Mouse (Mus musculus): ENCODE results near the gene Tfam. TPM values are rescaled to one million over a fixed set of nuclear protein-coding genes. Genes with fewer than 3 reads are reported as not detected.

Gene Tfam
- total and polyA plus RNA-seq, 3 experiments, result 8.6 to 67.5 (median 61.0) TPM

- Histone ChIP-seq H3K4me3 (no peak overlapping the region), H3K79me2 (replicated peaks; ENCODE audit: control insufficient read depth, insufficient read depth, low read length) (no peaks in the 10 kb centered on the region), H3K27me3 (ENCODE audit: control insufficient read depth, insufficient read depth, low read length) (no peaks in the 10 kb centered on the region), H3K4me1 (ENCODE audit: control insufficient read depth, insufficient read depth, low read length) (no peaks in the 10 kb centered on the region; the same call in 1 of the 2 replicates), H3K27ac (no peak overlapping the region), H3K36me3 (ENCODE audit: control insufficient read depth, insufficient read depth, low read length) (no peaks in the 10 kb centered on the region; the same call in 1 of the 2 replicates), H3K9ac (ENCODE audit: low read depth, low read length) (no peak overlapping the region)
- intact Hi-C loops (cut with DNase I), result no loop called here
- TF ChIP-seq EP300 (IDR thresholded peaks at IDR 0.05; ENCODE audit: insufficient read depth, low read depth, low read length), result no peak
- no peak for TF ChIP-seq CTCF (IDR thresholded peaks at IDR 0.05)
- no peak for TF ChIP-seq POLR2A (IDR thresholded peaks at IDR 0.05; ENCODE audit: insufficient read depth, low read depth, low read length)
- WGBS, result 79% methylated on average over 4 of the region's 4 CpGs
- DNase-seq, result no peak
Measured at GRCm38 (mm10) chr10:71253147-71253546, 15.1 kb upstream of the Tfam start.

DNA sequence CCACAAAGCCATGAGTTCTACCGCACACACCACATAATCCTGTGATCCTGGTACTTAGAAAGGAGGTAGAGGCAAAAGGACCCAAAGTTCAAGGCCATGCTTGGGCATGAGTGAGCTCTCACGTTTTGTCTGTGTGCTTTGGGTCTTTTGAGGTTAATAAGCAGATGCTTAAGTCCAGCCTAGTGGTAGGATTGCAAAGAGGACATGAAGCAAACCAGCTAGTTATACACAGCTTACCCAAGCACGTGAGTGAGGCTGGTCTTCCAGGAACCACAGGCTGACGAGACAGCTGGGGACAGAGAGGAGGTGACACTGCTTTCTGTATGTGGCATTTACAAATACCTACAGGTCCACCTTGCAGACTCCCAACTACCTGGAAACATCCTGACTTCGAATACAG is 14.3 kb upstream of the Tfam start:
- intact Hi-C loops (cut with DNase I), result no loop called here
- no peaks in the 10 kb centered on the region for H3K79me2 ChIP-seq (replicated peaks; ENCODE audit: control insufficient read depth, insufficient read depth, low read length)
- H3K36me3 ChIP-seq (ENCODE audit: control insufficient read depth, insufficient read depth, low read length), result no peaks in the 10 kb centered on the region; the same call in 1 of the 2 replicates
- H3K27ac ChIP-seq, result no peak overlapping the region
- TF ChIP-seq POLR2A (IDR thresholded peaks at IDR 0.05; ENCODE audit: insufficient read depth, low read depth, low read length) (no peak), CTCF (IDR thresholded peaks at IDR 0.05) (no peak), EP300 (IDR thresholded peaks at IDR 0.05; ENCODE audit: insufficient read depth, low read depth, low read length) (no peak)
- H3K4me1 ChIP-seq (ENCODE audit: control insufficient read depth, insufficient read depth, low read length), result no peaks in the 10 kb centered on the region; the same call in 1 of the 2 replicates
- H3K4me3 ChIP-seq, result no peak overlapping the region
- H3K9ac ChIP-seq (ENCODE audit: low read depth, low read length), result no peak overlapping the region
- no peak for DNase-seq
- H3K27me3 ChIP-seq (ENCODE audit: control insufficient read depth, insufficient read depth, low read length), result no peaks in the 10 kb centered on the region
- 82% methylated on average over 5 of the region's 5 CpGs for WGBS

- Histone ChIP-seq H3K9ac (ENCODE audit: low read depth, low read length) (no peak overlapping the region), H3K4me3 (no peak overlapping the region), H3K27me3 (ENCODE audit: control insufficient read depth, insufficient read depth, low read length) (no peaks in the 10 kb centered on the region), H3K36me3 (ENCODE audit: control insufficient read depth, insufficient read depth, low read length) (no peaks in the 10 kb centered on the region; the same call in 1 of the 2 replicates), H3K27ac (peak overlapping the region; percentile 79), H3K79me2 (replicated peaks; ENCODE audit: control insufficient read depth, insufficient read depth, low read length) (no peaks in the 10 kb centered on the region), H3K4me1 (ENCODE audit: control insufficient read depth, insufficient read depth, low read length) (no peaks in the 10 kb centered on the region; the same call in 1 of the 2 replicates)
- TF ChIP-seq POLR2A (IDR thresholded peaks at IDR 0.05; ENCODE audit: insufficient read depth, low read depth, low read length), result no peak
- TF ChIP-seq EP300 (IDR thresholded peaks at IDR 0.05; ENCODE audit: insufficient read depth, low read depth, low read length), result no peak
- TF ChIP-seq CTCF (IDR thresholded peaks at IDR 0.05), result no peak
- intact Hi-C loops (cut with DNase I), result no loop called here
- peak in 1 of 2 experiments; percentile 36 for DNase-seq
- 56% methylated on average over 5 of the region's 5 CpGs for WGBS
Measured at GRCm38 (mm10) chr10:71251846-71252245, 13.8 kb upstream of the Tfam start.

GRCm38 (mm10) chr10:71251256-71251655 is 13.2 kb upstream of the Tfam start:
- Histone ChIP-seq H3K4me1 (ENCODE audit: control insufficient read depth, insufficient read depth, low read length) (no peaks in the 10 kb centered on the region; the same call in 1 of the 2 replicates), H3K27me3 (ENCODE audit: control insufficient read depth, insufficient read depth, low read length) (no peaks in the 10 kb centered on the region), H3K79me2 (replicated peaks; ENCODE audit: control insufficient read depth, insufficient read depth, low read length) (no peaks in the 10 kb centered on the region), H3K36me3 (ENCODE audit: control insufficient read depth, insufficient read depth, low read length) (no peaks in the 10 kb centered on the region; the same call in 1 of the 2 replicates), H3K9ac (ENCODE audit: low read depth, low read length) (no peak overlapping the region), H3K27ac (peak overlapping the region; percentile 79), H3K4me3 (no peak overlapping the region; the same call in 1 of the 2 replicates)
- 87% methylated on average over 5 of the region's 5 CpGs for WGBS
- no peak for DNase-seq
- intact Hi-C loops (cut with DNase I), result no loop called here
- no peak for TF ChIP-seq EP300 (IDR thresholded peaks at IDR 0.05; ENCODE audit: insufficient read depth, low read depth, low read length)

DNA sequence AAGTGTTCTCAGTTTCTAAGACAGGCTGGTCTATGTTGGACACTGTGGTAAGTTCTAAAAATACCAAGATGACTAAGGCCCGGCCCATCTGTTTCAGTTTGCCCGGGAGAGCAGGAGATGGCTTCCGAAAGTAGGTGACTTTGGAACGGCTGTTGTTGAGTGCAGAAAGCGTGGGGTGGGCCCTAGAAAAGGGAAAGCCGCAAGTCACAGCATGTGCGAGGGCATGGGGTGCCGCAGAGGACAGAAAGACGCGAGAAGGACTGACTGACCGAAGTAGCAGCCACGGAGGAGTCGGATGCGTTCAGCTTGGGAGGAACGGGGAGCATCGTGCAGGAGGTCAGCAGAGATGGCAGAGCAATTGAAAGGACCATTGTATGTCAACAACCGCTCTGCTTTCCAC is 12.4 kb upstream of the Tfam start:
- WGBS, result 56% methylated on average over 17 of the region's 17 CpGs
- peak overlapping the region; percentile 39 for H3K4me3 ChIP-seq
- intact Hi-C loops (cut with DNase I), result no loop called here

GRCm38 (mm10) chr10:71249086-71249880 is 11.2 kb upstream of the Tfam start:
- no peak overlapping the region for H3K4me3 ChIP-seq
- no peak for TF ChIP-seq POLR2A (IDR thresholded peaks at IDR 0.05; ENCODE audit: insufficient read depth, low read depth, low read length)
- no peak for TF ChIP-seq CTCF (IDR thresholded peaks at IDR 0.05)
- intact Hi-C loops (cut with DNase I), result no loop called here
- H3K27ac ChIP-seq, result peak overlapping the region; percentile 79; the same call in 1 of the 2 replicates
- no peak overlapping the region for H3K9ac ChIP-seq (ENCODE audit: low read depth, low read length)
- no peaks in the 10 kb centered on the region for H3K27me3 ChIP-seq (ENCODE audit: control insufficient read depth, insufficient read depth, low read length)
- H3K4me1 ChIP-seq (ENCODE audit: control insufficient read depth, insufficient read depth, low read length), result no peaks in the 10 kb centered on the region; the same call in 1 of the 2 replicates
- DNase-seq, result peak in 1 of 2 experiments; percentile 12
- H3K36me3 ChIP-seq (ENCODE audit: control insufficient read depth, insufficient read depth, low read length), result no peaks in the 10 kb centered on the region
- whole genome bisulfite sequencing, result 48% methylated on average over 10 of the region's 10 CpGs
- H3K79me2 ChIP-seq (replicated peaks; ENCODE audit: control insufficient read depth, insufficient read depth, low read length), result no peaks in the 10 kb centered on the region

More for the DNA sequence above, 12.4 kb upstream of the Tfam start:
- Histone ChIP-seq H3K27me3 (ENCODE audit: control insufficient read depth, insufficient read depth, low read length) (no peaks in the 10 kb centered on the region), H3K4me1 (ENCODE audit: control insufficient read depth, insufficient read depth, low read length) (no peaks in the 10 kb centered on the region; the same call in 1 of the 2 replicates), H3K79me2 (replicated peaks; ENCODE audit: control insufficient read depth, insufficient read depth, low read length) (no peaks in the 10 kb centered on the region), H3K36me3 (ENCODE audit: control insufficient read depth, insufficient read depth, low read length) (no peaks in the 10 kb centered on the region), H3K27ac (peak overlapping the region; percentile 79), H3K9ac (ENCODE audit: low read depth, low read length) (peak overlapping the region; percentile 58)
- peak; percentile 43 to 49 for DNase-seq
- TF ChIP-seq CTCF (IDR thresholded peaks at IDR 0.05), result no peak
- TF ChIP-seq POLR2A (IDR thresholded peaks at IDR 0.05; ENCODE audit: insufficient read depth, low read depth, low read length), result 0 out of 2 replicates have a peak, but pooled peaks have one; percentile 16
